Mouse (Mus musculus) cerebellum, adult 8-10 months (tissue): ENCODE measurements around the gene Pex12.
"Not testable (repeated sequence)": the region's sequence is repeated elsewhere in the genome, so short reads cannot be mapped to it uniquely, and the experiment has no call there.

ENCODE experiments used
- DNase-seq: peaks from one replicate; pipeline ENCODE4 v3.0.0; 2022

Gene Pex12

DNA sequence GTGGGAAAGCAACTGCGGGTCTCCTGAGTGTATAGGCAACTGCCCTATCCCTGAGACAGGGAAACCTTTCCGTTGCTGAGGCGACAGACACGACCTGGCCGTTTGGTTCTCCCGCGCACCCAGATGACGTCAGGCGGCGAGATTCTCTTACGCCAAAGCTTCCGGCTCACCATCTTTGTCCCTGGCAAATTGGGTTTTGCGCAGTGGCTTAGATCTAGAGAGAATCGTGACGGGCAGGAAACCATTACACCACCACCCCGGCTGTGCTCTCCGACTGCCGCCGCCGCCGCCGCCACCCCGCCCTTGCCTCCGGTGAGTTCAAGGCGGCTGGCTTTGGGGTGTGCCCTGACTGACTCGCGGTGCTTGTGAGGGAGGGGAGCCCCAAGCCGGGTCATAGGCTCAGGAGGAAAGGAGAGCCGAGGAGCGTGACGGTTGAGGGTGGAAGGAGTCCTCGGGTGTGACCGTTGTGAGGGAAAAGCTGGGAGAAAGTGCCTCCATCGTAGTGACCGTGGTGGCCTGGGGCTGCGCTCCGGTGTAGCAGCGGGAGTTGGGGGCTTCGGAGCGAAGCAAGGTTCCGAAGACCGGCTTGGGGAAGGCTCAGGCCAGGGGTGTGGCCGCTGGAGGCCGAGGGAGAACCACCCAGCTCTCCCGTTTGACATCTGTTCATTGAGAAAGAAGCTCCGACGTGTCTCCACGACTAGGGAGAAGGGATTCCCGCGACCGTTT lies at the start of gene Pex12:
Gene Pex12, minus strand, starts transcription at position 61 of the 726 bp plus-strand sequence.
- peak; percentile 93 for DNase-seq

DNA sequence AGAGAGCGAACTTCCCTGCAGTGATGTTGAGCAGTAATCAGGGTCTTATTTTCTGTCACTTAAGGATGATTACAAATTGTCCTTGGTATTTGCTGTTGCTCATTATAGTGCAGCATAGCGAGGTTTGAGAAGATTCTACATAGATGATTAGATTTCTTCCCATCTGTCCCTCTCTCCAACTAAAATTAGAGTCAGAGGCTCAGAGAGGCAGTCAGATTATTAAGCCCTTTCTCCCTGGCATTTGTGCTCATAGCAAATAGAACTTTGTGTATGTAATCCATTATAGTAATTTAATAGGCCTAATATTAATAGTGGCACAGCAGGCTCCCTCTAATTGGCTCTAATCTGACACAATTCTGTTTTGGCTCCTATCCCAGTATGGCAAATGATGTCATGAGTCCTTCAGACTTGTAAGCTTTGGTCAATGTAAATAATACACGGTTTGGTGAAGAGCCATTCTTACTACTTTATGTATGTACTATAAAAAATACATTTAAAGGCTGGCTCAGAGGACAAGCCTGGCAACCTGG lies 39.4 kb upstream of the Pex12 start:
- no peak for DNase-seq

DNA sequence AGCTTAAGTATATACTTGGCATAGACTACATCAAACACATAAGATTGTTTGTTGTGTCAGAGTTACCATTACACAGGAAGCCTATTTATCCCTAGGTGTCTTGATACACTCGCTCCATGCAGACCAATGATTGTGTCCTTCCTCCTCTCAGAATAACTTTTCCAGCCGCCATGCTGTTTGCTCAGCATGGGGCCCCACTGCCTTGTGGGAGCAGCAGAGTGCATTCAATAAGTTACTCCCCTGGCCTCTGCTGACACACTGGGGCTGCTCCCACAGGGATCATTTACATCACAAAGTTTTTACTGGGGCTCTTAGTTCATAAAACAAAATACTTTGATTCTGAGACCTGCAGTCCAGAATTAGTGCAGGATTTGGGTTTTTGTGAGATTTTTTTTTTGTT lies 37.3 kb upstream of the Pex12 start:
- no peak for DNase-seq

DNA sequence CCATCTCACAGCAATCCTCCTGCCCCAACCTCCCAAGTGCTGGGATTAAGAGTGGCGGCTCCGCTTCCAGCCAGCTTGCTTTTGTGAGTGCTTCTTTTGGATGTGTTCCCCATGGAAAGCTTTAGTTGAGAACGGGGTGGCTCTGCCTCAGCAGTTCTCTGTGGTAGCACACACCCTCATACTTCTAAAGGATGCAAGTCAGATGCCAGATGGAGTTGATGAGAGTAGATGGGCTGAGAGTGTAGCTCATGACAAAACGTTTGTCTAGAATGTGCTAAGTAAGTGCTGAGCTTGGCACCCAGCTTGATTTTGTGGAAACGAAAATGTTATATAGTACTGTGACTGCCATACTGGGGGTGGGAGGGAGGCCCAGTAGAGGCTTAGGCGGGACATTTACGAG lies 33.4 kb upstream of the Pex12 start:
- DNase-seq = no peak

DNA sequence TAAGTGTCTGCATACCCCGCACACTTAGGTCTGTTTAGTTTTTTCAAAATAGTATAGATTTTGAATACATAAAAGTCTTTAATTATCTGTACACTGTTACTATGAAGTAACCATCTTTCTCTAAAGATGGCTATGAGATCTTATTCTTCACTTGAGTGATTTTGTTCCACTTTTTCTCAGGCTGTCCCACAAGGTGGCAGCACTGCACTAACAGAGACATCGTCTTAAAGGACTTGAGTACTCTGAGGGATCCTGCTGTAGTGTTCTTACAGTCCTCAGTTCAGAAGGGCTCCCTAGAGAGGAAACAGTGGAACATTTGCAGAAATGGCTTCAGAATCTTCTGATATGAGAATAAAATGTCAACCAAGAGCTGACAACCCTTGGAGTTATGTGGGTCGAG lies 25.0 kb upstream of the Pex12 start:
- peak; percentile 35 for DNase-seq

DNA sequence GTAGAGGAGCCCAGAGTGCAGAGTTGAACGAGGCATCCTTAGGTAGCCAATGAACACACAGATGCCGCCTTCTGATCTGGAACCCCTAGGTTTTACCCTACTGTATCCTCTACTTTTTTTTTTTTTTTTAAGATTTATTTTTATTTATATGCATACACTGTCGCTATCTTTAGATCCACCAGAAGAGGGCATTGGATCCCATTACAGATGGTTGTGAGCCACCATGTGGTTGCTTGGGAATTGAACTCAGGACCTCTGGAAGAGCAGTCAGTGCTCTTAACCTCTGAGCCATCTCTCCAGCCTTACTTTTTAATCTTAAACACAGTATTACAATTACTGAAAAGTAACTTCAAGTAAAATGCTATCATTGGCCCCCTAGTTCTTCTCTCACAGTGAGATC lies 24.3 kb upstream of the Pex12 start:
- DNase-seq = not testable (repeated sequence)

DNA sequence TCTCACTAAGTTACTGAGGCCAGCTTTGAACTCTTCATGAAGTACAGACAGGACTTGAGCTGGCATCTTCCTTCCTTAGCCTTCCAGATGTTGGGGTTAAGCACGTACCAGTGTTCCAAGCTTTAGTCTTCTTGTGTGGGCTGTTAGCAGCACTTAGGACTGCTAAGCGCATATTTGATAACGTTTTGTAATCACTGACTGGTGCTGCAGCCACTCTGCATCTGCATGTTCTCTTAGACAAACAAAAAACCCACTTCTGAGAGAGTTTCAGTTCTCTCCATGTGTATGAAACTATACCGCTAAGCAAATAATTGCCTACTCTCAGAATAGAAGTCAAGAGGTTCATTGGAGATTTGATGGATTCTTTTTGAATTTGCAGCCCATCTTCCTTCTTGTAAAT lies 16.7 kb upstream of the Pex12 start:
- no peak for DNase-seq

DNA sequence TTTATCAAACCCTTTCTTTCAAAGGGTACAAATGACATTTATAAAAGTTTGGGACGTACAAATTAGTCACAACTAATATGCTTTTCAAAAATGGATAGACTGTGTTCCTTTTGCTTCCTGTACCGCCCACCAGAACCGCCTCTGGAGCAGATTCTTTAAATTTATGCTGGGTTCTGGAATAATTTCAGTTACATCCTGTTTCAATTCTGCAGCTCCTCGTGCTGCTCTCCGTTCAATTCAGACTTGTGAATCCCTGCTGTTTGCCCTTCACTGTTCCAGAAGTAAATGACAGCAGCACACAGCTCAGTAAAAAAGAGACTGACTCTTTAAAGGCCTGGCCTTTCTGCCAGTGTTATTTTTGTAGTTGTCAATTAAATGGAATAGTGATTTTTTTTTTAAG lies 10.1 kb upstream of the Pex12 start:
- DNase-seq = no peak

DNA sequence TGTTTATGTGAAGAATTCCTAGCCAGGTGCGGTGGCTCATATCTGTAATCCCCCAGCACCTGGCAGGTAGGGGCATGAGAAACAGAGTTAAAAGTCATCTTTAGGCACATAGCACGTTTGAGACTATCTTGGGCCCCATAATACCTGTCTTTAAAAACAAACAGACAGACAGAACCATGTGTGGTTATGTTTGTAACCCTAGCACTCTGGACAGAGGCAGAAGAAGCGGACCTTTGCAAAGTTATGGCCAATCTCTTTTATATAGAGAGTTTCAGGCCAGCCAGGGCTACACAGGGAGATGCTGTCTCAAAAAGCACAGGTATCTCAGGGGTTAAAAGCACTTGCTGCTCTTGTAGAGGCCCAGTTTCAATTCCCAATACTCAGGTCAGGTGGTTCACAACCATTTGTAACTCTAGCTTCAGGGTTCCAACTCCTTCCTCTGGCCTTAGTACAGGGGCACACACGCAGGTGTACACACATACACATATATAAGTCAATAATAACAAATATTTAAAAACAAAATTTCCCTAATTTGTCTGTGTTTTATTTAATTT lies 4.4 kb upstream of the Pex12 start:
- no peak for DNase-seq

DNA sequence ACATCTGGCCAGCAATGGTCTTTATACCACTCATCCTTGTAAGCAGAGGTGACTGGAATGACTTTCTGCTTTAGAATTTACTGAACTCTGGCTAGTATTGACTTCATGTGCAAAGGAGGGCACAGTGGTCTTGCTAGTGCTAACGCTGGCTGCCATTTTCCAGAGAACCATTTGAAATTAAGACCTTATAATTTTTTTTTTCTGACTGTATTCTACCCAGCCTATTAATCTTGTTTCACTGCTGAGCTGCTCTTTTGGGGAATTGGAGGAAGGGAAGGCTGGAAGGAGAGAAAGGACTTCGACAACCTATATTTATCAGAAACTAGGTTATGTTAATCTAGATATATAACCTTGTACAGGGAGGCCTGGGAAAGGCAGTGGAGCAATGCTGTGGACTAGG lies 2.1 kb upstream of the Pex12 start:
- DNase-seq = no peak

DNA sequence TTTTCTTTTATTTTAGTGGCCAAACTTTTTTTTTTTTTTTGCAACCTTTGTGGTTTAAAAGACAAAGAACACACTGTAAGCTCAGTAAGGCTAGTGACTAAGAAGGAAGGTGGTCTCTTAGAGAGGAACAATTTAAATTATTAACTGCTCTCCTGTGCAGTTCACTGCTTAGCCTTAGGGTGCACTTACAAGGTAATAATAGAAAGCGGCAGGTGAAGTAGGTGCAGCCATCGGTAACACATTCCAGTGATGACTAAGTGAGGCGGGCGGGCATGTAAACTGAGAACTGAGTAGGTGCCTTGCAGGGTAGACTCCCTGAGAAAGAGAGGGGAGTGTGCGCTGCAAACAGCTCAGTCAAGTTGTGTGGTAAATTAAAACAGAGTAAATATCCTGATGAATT lies 1.4 kb upstream of the Pex12 start:
- no peak for DNase-seq

DNA sequence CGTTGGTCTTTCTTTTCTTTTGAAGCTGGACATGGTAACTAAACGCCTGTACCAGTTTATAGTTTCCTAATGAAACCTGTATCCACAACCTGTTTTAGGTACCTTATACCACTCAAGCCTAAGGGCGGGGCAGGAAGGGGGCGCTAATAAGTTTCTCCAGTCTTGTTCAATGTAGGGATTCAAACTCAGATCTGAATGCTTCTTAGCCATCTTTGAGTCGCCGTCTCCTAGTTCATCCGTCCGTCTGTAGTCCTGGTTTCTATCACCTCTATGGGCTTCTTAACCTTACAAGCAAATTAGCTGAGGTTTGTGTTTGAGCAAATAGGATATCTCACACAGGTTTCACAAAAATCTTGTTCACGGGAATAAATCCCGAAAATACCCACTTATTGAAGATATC lies 262 bp downstream of the Pex12 start:
- DNase-seq = no peak

DNA sequence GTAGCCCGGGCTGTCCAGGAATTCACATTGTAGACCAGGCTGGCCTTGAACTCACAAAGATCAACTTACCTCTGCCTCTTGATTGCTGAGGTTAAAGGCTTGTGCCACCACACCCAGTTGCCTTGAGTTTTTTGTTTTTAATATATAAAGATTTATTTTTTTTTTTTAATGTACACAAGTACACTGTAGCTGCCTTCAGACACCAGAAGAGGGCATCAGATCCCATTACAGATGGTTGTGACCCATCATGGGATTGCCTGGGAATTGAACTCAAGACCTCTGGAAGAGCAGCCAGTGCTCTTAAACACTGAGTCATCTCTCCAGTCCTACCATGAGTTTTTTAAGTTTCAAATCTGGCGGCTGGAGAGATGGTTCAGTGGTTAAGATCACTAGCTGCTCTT lies 955 bp downstream of the Pex12 start:
- no peak for DNase-seq

DNA sequence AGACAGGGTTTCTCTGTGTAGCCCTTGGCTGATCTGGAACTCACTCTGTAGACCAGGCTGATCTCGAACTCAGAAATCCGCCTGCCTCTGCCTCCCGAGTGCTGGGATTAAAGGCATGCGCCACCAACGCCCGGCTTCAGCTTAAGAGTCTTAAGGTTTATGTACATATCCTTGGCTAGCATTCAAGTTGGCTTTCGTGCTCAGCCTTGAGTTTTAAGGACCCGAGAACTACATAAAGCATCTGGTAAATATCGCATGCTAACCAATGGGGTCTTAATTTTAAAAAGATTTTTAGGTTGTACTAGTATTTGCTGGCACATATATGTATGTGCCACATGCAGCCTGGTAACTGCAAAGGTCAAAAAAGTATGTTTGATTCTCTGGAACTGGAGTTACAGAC lies 2.7 kb downstream of the Pex12 start:
- DNase-seq = no peak

DNA sequence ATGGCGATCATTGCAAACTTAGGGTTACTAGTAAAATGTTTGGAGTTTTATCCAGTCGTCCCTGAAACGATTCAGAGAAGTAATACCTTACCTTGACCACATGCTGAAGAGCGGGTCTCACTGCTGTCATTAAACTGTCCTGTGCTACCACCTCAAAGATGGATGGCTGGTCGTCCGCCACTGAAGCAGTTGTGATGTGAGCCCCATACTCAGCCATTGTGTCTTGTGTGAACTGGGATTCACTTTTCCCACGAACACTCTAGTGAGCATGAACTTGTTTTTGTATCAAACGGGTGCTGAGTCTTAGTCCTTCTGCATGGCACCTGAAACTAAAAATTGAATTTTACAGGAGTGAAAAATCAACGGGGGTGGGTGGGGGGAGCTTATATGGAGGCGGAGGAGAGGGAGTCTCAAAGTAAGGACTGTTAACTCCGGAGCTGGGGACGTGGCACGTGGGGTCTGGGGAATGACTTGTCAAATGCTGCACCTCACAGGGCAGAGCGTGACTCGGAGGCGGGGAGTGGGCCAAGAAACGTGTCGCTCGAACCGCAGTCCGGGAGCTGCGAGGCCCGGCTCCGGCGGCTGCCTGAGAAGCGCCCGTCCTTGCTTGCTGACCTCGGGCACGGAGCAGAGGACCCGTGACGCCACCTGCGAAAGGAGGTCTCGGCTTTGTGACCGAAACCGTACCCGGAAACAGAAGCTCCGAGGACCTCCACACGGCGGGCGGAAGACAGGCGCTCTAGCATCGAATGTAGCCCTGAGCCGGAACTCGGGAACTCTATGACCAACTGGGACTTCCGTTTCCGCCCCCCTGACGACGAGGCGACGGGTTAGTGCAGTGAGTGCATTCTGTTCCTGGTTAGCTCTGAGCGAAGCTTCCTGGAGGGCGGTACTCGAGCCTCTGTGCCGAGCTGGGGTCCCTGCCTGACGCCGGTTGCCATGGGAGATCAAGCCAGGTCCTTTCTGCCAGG lies 3.9 kb downstream of the Pex12 start, which contains the start of gene Ap2b1:
Gene Ap2b1, plus strand, starts transcription at position 800 of the 971 bp plus-strand sequence.
- DNase-seq = peak; percentile 89

DNA sequence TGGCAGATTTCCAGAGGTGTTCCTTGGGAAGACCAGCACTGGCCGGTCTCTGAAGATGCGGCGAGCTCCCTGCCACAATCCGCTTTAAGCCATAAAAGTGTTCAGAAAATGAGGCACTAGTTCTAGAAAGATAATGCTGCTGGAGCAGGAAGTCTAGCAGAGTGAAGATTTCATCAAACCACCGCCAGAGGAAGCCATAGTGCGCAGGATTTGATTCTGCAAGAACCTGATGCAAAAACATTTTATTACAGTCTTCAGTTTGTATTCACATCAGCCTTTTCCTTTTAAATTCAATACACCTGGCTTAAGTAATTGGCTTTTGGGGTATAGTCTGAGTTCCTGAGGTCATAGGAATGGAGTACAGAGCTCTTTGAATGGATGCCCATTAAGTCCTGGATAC lies 4.6 kb downstream of the Pex12 start:
- no peak for DNase-seq

DNA sequence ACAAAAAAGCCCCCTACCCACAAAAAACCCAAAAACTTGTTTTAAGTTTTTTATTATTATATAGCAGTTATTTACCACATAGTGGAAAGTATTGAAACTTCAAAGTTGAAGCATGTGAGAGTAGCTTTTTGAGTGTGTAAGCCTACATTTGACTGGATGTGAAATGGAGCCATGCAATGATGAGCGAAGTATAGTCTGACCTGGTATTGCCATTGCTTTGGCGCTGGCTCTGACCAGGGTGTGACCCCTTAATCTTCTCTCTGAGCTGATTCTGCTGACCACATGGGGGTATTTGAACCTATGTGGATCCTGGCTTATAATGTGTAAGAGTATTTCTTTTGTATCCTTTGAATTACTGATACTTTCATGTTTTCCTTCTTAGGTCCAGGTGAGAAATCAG lies 8.3 kb downstream of the Pex12 start:
- DNase-seq = no peak

DNA sequence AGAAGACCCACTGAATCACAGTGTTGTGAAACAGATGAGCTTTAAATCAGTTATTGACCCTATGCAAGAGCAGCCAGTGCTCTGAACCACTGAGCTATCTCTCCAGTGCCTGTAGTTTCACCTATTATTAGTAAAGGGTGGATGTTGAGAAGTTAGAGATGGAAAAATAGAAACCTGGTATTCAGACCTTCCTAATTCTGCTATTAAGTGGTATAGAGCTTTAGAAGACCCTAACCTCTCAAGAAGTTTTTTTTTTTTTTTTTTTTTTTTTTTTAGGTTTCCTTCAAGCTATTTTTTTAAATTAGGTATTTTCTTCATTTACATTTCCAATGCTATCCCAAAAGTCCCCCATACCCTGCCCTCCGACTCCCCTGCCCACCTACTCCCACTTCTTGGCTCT lies 9.2 kb downstream of the Pex12 start:
- DNase-seq = no peak

DNA sequence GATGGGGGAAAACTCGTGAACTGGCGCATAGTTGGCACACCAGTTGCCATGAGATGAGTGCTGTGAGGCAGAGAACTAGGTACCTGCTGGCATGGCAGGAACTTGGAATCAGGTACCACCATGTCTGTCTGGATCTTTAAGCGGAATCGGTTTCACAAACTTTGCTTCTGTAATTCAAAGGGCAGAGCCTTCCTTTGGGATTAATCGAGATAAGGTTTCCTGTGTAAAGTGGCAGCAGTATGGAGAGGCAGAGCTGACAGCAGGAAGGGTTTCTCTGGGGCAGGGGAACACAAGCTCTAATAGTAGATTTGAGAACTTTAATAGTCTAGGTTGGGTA lies 10.2 kb downstream of the Pex12 start:
- DNase-seq = no peak

DNA sequence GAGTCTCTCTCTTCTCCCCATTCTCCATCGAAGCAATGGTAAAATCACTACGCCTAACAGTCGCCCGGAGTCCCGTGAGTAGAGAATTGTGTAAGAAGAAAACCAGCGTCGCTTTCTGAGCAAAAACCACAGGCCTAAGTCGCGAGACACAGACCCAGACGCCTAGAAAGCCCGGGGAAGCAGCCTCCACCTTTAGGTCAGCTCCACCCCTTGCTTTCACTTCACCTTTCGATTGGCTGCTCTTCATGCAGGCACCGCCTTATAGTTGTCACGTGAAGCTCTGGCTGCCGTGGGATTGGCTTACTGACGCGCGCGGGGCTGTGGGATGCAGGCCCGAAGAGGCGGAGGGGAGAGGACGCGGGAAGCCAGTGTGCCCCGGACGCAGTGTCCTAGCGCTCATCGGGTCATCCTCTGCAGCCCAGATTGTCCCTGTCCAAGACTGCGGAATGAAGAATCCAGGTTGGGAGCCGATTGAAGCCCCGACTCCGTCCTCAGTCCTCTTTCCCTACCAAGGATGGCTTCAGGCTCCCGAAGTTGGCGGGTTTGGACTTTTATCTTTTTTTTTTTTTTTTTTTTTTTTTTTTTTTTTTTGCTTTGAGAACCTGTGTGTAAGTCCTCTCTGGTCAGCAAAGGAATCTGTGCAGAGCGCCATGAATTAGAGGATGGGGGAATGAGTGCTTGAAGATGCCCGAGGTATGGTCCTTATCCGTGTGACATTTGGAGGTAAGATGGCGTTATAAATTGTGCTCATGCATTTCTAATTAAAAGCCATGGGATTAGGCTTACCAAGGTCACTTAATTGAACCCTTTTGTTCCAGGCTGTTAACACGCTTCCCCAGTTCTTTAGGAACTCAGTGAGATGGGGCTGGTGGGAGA lies 10.8 kb downstream of the Pex12 start:
- DNase-seq = peak; percentile 94

DNA sequence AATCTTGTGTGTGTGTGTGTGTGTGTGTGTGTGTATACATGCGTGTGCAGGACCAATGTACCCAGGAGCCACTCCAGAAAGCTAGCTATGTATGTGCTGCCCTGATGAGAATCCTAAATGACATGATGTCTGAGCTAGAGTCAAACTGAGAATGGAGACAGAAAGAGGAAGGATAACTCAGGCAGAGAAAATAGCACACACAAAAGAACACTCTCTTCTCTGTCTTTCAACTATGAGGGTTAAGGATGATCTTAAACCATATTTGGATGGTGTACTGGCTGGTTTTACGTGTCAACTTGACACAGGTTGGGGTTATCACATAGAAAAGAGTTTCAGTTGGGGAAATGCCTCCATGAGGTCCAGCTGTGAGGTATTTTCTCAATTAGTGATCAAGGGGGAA lies 12.8 kb downstream of the Pex12 start:
- DNase-seq = no peak

DNA sequence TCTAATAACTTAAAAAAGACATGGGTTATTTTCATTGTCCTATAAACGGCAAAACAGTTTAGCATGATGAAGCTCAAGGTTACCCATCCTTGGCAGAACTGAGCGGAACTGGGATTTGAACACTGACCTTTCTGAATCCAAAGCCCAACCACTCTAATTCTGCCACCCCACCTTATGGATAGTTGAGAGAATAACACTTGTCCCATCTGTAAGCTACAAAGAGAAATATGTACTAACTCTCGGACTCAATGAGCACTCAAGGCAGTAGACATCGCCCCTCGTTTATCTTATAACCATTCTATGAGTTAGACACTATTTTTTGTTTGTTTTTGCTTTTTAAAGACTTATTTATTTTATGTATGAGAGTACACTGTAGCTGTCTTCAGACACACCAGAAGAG lies 13.3 kb downstream of the Pex12 start:
- no peak for DNase-seq

DNA sequence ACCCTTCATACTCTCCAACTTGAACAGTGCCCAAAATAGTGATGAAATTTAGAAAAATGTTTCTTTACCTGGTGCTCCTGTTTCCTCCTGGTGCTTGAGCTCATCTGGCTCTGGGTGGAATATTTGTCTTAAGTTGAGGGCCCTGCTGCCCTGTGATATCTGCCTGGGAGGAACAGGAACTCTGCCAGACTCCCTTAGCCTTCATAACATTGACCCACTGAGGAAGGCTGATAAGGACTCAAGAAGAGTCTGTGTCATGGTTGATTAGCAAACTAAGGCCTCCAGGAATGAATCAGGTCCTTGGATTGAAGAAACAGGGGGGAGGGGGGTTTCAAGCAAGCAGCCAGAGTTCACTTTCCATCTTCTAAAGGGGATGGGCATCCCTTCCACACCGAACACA lies 15.8 kb downstream of the Pex12 start, which contains the start of gene Slfn14:
Gene Slfn14, minus strand, starts transcription at position 161 of the 400 bp plus-strand sequence.
- DNase-seq = no peak
